Mouse (Mus musculus): ENCODE results near the gene A230072I06Rik.

DNA sequence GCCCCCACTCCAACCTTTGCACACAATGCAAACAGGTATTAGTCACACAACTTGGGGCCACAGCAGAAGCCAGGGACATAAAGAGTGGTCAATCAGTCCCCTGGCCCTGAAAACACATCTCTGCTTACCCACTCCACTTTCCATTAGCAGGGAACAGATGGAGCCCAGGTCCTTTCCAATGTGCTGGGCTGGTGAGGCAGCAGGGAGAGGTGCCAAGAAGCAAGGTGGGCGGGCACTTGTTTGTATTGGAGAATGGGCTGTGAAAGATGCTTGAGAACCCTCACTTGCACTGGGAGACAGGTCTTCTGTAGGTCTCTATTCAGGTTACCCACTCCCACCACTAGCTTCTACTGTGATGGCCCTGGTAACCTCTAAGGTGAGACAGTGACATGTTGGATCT is 34.9 kb upstream of the A230072I06Rik start:
- TF ChIP-seq MAX (IDR thresholded peaks at IDR 0.05) (no peak), CTCF (IDR thresholded peaks at IDR 0.05; ENCODE audit: control insufficient read depth, insufficient read depth, insufficient read length) (no peak), MYOD1 (IDR thresholded peaks at IDR 0.05; ENCODE audit: control insufficient read depth, insufficient read length, low read depth) (no peak), USF1 (IDR thresholded peaks at IDR 0.05; ENCODE audit: low read depth) (no peak)

Data from C2C12 (cell line).